Mouse (Mus musculus): Measurements from ENCODE around the gene Iars. TPM values are rescaled to one million over a fixed set of nuclear protein-coding genes. Genes with fewer than 3 reads are reported as not detected.
"Not testable (repeated sequence)": the region's sequence is repeated elsewhere in the genome, so short reads cannot be mapped to it uniquely, and the experiment has no call there.

Iars gene
- total RNA-seq, 2 experiments from 2014 or later: 71.2 to 71.3 TPM

GRCm38 (mm10) chr13:49719310-49719709, 37.4 kb downstream of the Iars start:
- DNase-seq (ENCODE audit: low spot score in 2 of 2): no peak

- DNase-seq (ENCODE audit: low spot score in 2 of 2): no peak
These were observed 54.5 kb downstream of the Iars start for GRCm38 (mm10) chr13:49736430-49736829.

- no peak for DNase-seq (ENCODE audit: low spot score in 2 of 2)
These were observed 56.1 kb downstream of the Iars start for GRCm38 (mm10) chr13:49738011-49738410.

- DNase-seq (ENCODE audit: low spot score in 2 of 2): no peak
These were observed 59.6 kb downstream of the Iars start for GRCm38 (mm10) chr13:49741285-49742040.

GRCm38 (mm10) chr13:49756591-49756990, 74.7 kb downstream of the Iars start:
- no peak for DNase-seq (ENCODE audit: low spot score in 2 of 2)

GRCm38 (mm10) chr13:49757966-49758365, 76.1 kb downstream of the Iars start:
- no peak for DNase-seq (ENCODE audit: low spot score in 2 of 2)

- no peak for DNase-seq (ENCODE audit: low spot score in 2 of 2)
These were observed 78.8 kb downstream of the Iars start for GRCm38 (mm10) chr13:49760675-49761074.

GRCm38 (mm10) chr13:49762208-49762607, 80.3 kb downstream of the Iars start:
- DNase-seq (ENCODE audit: low spot score in 2 of 2): no peak

- DNase-seq (ENCODE audit: low spot score in 2 of 2): no peak
These were observed 83.4 kb downstream of the Iars start for GRCm38 (mm10) chr13:49765306-49765705.

- DNase-seq (ENCODE audit: low spot score in 2 of 2): no peak
These were observed 84.4 kb downstream of the Iars start for GRCm38 (mm10) chr13:49766269-49766668.

GRCm38 (mm10) chr13:49768048-49768447, 86.1 kb downstream of the Iars start:
- DNase-seq (ENCODE audit: low spot score in 2 of 2): no peak

- no peak for DNase-seq (ENCODE audit: low spot score in 2 of 2)
These were observed 87.2 kb downstream of the Iars start for GRCm38 (mm10) chr13:49769111-49769510.

- DNase-seq (ENCODE audit: low spot score in 2 of 2): not testable (repeated sequence)
These were observed 89.6 kb downstream of the Iars start for GRCm38 (mm10) chr13:49771536-49771935.

Other genes starting within 250 kb of the Iars start
- gene Tes3-ps, start 188.8 kb upstream of the Iars start, total RNA-seq (2021): 1 to 10 TPM; 1.6 to 1.8 TPM
- 10 to 100 TPM; 11.7 to 14.8 TPM for gene Ecm2, start 177.3 kb upstream of the Iars start, total RNA-seq (2021)
- 100 to 1,000 TPM; 194 to 215 TPM for gene Aspn, start 137.7 kb upstream of the Iars start, total RNA-seq (2021)
- 1 to 10 TPM in 1 of 2 experiments, under 1 TPM in 1; 0.93 to 1.5 TPM for gene Omd, start 99.6 kb upstream of the Iars start, total RNA-seq (2021)
- 100 to 1,000 TPM; 194 to 208 TPM for gene Ogn, start 74.1 kb upstream of the Iars start, total RNA-seq (2021)
- 1 to 10 TPM; 5.6 to 5.7 TPM for gene Cenpp, start 29.3 kb upstream of the Iars start, total RNA-seq (2021)
- 10 to 100 TPM; 10.2 TPM for gene Nol8, start 29.0 kb upstream of the Iars start, total RNA-seq (2021)
- gene Gm30302, start 116.9 kb downstream of the Iars start, total RNA-seq (2021): not detected